22 mouse cellular contexts compared by ENCODE assay signal in the genomic region with DNA sequence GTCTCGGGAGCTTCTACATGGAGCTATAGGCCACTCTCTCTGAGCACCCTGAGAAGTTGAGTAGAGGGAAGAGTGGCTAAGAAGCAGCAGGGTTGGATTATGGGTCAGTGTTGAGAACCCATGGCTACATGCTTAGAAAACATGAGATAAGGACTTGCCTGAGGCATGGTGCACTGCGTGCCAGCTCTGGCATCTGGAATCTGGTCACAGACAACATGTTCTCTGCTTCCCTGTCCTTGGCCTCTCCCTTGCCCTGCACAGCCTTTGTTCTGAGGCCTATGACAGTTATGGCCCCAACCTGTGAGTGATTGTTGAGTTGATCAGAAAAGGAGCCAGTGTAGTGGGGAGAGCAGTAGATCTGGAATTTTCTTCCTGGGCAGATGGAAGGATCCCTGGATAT.
DNase-seq lines count a peak whose midpoint lies in the region; ATAC-seq and TF ChIP-seq lines count a peak whose summit lies in the region.
"Had no signal": no experiment of that assay in that cellular context is flagged by ENCODE, and none has a peak within 500 bp of the region (broad histone marks: within the 10 kb centered on the region; RNA-seq: fewer than 3 reads in every experiment).

No protein-coding gene starts in this region.

- H3K36me3 ChIP-seq in heart, postnatal 0 days (replicated peaks; ENCODE audit: control insufficient read depth, insufficient read depth, low read length) = no peaks in the 10 kb centered on the region
- no peaks in the 10 kb centered on the region for H3K36me3 ChIP-seq in heart, embryonic 12.5 days
- H3K36me3 ChIP-seq: embryonic facial prominence, embryonic 13.5 days; embryonic facial prominence, embryonic 15.5 days; forebrain, embryonic 10.5 days; forebrain, embryonic 12.5 days had no signal

- intact Hi-C loops in heart, postnatal 36 days (cut with DNase I) = no loop called here

- no peak overlapping the region for H3K9ac ChIP-seq in heart, postnatal 0 days (replicated peaks; ENCODE audit: low read depth, low read length)
- no peak overlapping the region for H3K9ac ChIP-seq in heart, embryonic 12.5 days
- H3K9ac ChIP-seq: embryonic facial prominence, embryonic 13.5 days; embryonic facial prominence, embryonic 15.5 days; forebrain, embryonic 12.5 days had no signal

- H3K4me2 ChIP-seq in heart, postnatal 0 days (ENCODE audit: low read depth, low read length) = no peak overlapping the region
- no peak overlapping the region for H3K4me2 ChIP-seq in heart, embryonic 12.5 days
- H3K4me2 ChIP-seq: embryonic facial prominence, embryonic 13.5 days; embryonic facial prominence, embryonic 15.5 days; forebrain, embryonic 12.5 days had no signal

- H3K27me3 ChIP-seq in heart, postnatal 0 days (ENCODE audit: control insufficient read depth, insufficient read depth, low read length) = no peaks in the 10 kb centered on the region
- H3K27me3 ChIP-seq in heart, embryonic 12.5 days (replicated peaks) = no peaks in the 10 kb centered on the region
- H3K27me3 ChIP-seq: embryonic facial prominence, embryonic 13.5 days; embryonic facial prominence, embryonic 15.5 days; forebrain, embryonic 12.5 days had no signal

- TF ChIP-seq EP300 in heart, postnatal 0 days (IDR thresholded peaks at IDR 0.05; ENCODE audit: low read depth) = no peak

- no peaks in the 10 kb centered on the region for H3K4me1 ChIP-seq in heart, postnatal 0 days (ENCODE audit: control insufficient read depth, insufficient read depth)
- no peaks in the 10 kb centered on the region for H3K4me1 ChIP-seq in heart, embryonic 12.5 days (replicated peaks)
- H3K4me1 ChIP-seq: embryonic facial prominence, embryonic 13.5 days; embryonic facial prominence, embryonic 15.5 days had no signal

- WGBS in heart, postnatal 0 days = 64% methylated on average over 2 of the region's 2 CpGs
- 64% methylated on average over 2 of the region's 2 CpGs for WGBS in heart, embryonic 12.5 days

- no peak overlapping the region for H3K27ac ChIP-seq in heart, postnatal 0 days (ENCODE audit: low read depth)
- no peak overlapping the region for H3K27ac ChIP-seq in heart, embryonic 12.5 days (ENCODE audit: poor library complexity, severe bottlenecking)
- H3K27ac ChIP-seq: embryonic facial prominence, embryonic 13.5 days; embryonic facial prominence, embryonic 15.5 days; forebrain, embryonic 10.5 days; forebrain, embryonic 12.5 days had no signal

- TF ChIP-seq CTCF in heart, postnatal 0 days (IDR thresholded peaks at IDR 0.05; ENCODE audit: low read depth) = no peak

- no peaks in the 10 kb centered on the region for H3K9me3 ChIP-seq in heart, postnatal 0 days (replicated peaks; ENCODE audit: control insufficient read depth, low read length)
- no peaks in the 10 kb centered on the region for H3K9me3 ChIP-seq in heart, embryonic 12.5 days (replicated peaks)
- H3K9me3 ChIP-seq: embryonic facial prominence, embryonic 13.5 days; embryonic facial prominence, embryonic 15.5 days; forebrain, embryonic 10.5 days; forebrain, embryonic 12.5 days had no signal

- H3K4me3 ChIP-seq in heart, postnatal 0 days (ENCODE audit: low read depth, low read length) = no peak overlapping the region
- H3K4me3 ChIP-seq in heart, embryonic 12.5 days = no peak overlapping the region
- H3K4me3 ChIP-seq: embryonic facial prominence, embryonic 13.5 days; embryonic facial prominence, embryonic 15.5 days; erythroblast, embryonic 14.5 days; forebrain, embryonic 10.5 days; forebrain, embryonic 12.5 days had no signal

- ATAC-seq in heart, postnatal 0 days (ENCODE audit: insufficient read depth, low read depth) = peak; percentile 58
- ATAC-seq in heart, embryonic 12.5 days (ENCODE audit: insufficient number of reproducible peaks, low FRiP score) = no peak
- ATAC-seq: forebrain, embryonic 14.5 days; forebrain, embryonic 16.5 days had no signal

- peak; percentile 86 for DNase-seq in heart, adult 11 months
- DNase-seq in heart, adult 8-10 months (ENCODE audit: low spot score) = no peak
- DNase-seq in heart, postnatal 0 days (ENCODE audit: low spot score) = no peak
- peak; percentile 7 for DNase-seq in heart, postnatal 4 days
- no peak for DNase-seq in heart, postnatal 36 days
- DNase-seq: adrenal gland, adult 2 months; adrenal gland, postnatal 10 days; cerebellum, adult 11 months; cerebellum, adult 18-20 months; cerebellum, adult 8-10 months; cerebellum, adult 9-11 months; cerebellum, postnatal 14 days; cerebellum, postnatal 36 days; embryo, embryonic 11 days had no signal

Comparison
In these comparisons a context has a peak if more than half of its experiments do, and no peak if none do; other contexts are left out.
1. DNase-seq: peak in heart, adult 11 months (single experiment) and heart, postnatal 4 days (single experiment); none in heart, adult 8-10 months (single experiment), heart, postnatal 0 days (single experiment) and heart, postnatal 36 days (0 of 2).